Mouse (Mus musculus): ENCODE measurements at regions not wholly inside any gene's neighbourhood (a gene's known extent, or its start where the extent isn't known, plus 50 kb on each side); places are given as distances from the start of the nearest gene placed in this dataset.

GRCm38 (mm10) chr6:13305873-13306272 is 81.1 kb upstream of the Vwde start:
- Histone ChIP-seq H3K4me3 (replicated peaks) (no peak overlapping the region), H3K36me3 (replicated peaks) (no peaks in the 10 kb centered on the region), H3K4me1 (no peaks in the 10 kb centered on the region), H3K4me2 (no peak overlapping the region), H3K27ac (no peak overlapping the region), H3K9ac (no peak overlapping the region), H3K9me3 (no peaks in the 10 kb centered on the region), H3K27me3 (no peaks in the 10 kb centered on the region)
- 86% methylated on average over 5 of the region's 5 CpGs for WGBS
- ATAC-seq (ENCODE audit: low FRiP score): no peak

DNA sequence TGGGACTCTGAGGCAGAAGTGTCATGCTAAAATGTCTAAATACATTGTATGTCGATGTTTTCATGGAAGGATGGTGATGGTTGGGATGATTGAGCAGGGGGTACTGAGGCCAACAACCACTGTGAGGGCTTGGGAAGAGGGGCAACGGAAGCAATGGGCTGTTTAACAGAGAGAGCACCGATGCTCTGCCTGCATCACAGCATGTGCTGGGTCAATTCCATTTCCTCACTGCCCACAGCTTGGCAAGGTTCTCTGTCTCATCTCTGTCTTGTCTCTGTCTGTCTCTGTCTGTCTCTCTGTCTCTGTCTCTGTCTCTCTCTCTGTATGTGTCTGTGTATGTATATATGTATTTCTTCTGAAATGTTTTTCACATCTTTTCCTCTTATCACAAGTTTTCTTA is 73.4 kb upstream of the Vwde start:
- H3K36me3 ChIP-seq (replicated peaks): no peaks in the 10 kb centered on the region

GRCm38 (mm10) chr6:13297110-13297509 is 72.3 kb upstream of the Vwde start:
- no peak for ATAC-seq (ENCODE audit: low FRiP score)
- WGBS: 79% methylated on average over 3 of the region's 3 CpGs

More for the DNA sequence above, 73.4 kb upstream of the Vwde start:
- Histone ChIP-seq H3K4me2 (no peak overlapping the region), H3K9ac (no peak overlapping the region), H3K4me1 (no peaks in the 10 kb centered on the region), H3K4me3 (replicated peaks) (no peak overlapping the region), H3K27me3 (no peaks in the 10 kb centered on the region), H3K9me3 (no peaks in the 10 kb centered on the region), H3K27ac (no peak overlapping the region)
- WGBS: 89% methylated on average over 3 of the region's 3 CpGs
- no peak for ATAC-seq (ENCODE audit: low FRiP score)

DNA sequence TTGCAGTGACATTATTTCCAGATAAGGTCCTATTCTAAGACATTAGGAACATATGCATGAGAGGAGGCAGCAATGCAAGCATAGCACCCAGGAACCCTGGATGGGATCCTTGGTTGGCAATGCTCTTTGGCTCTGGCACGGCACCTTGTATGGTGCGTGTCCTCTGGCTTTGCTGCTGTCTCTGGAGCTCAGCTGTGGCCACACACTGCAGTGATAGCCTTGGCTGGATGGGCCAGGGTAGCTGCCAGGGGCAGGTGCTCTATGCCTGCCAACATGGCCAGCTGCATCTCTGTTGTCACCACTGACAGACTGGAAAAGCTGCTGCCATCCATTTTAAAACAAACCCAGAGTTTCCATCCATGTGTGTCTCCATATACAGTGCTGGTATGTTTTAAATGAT is 71.3 kb upstream of the Vwde start:
- H3K4me1 ChIP-seq: no peaks in the 10 kb centered on the region

More at GRCm38 (mm10) chr6:13297110-13297509, 72.3 kb upstream of the Vwde start:
- Histone ChIP-seq H3K9me3 (no peaks in the 10 kb centered on the region), H3K27ac (no peak overlapping the region), H3K4me1 (no peaks in the 10 kb centered on the region), H3K36me3 (replicated peaks) (no peaks in the 10 kb centered on the region), H3K27me3 (no peaks in the 10 kb centered on the region), H3K9ac (no peak overlapping the region), H3K4me3 (replicated peaks) (no peak overlapping the region), H3K4me2 (no peak overlapping the region)

DNA sequence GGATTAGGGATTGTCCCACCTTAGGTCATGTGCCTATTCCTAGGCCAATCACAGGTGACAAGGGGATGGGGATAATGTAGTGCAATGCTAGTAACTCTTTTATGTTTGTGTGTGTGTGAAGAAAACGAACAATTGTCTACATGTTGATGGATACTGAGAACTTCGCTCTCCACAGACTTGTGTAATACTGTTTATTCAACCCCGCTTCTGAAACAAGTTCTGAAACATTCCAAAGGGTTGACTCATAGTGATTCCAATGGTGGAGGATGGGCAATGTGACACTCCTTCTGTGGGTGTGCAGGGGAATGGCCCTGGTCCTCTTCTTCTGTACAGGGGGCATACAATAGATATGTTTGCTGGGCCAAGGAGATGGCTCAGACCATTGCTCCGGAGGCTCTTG is 69.6 kb upstream of the Vwde start:
- Histone ChIP-seq H3K4me1 (no peaks in the 10 kb centered on the region), H3K27me3 (no peaks in the 10 kb centered on the region), H3K4me2 (no peak overlapping the region), H3K9ac (no peak overlapping the region), H3K36me3 (replicated peaks) (no peaks in the 10 kb centered on the region), H3K9me3 (no peaks in the 10 kb centered on the region), H3K27ac (no peak overlapping the region), H3K4me3 (replicated peaks) (no peak overlapping the region)
- 83% methylated on average over 4 of the region's 4 CpGs for WGBS
- no peak for ATAC-seq (ENCODE audit: low FRiP score)

More for the DNA sequence above, 71.3 kb upstream of the Vwde start:
- Histone ChIP-seq H3K4me3 (replicated peaks) (no peak overlapping the region), H3K27ac (no peak overlapping the region), H3K4me2 (no peak overlapping the region), H3K9ac (no peak overlapping the region), H3K36me3 (replicated peaks) (no peaks in the 10 kb centered on the region), H3K9me3 (no peaks in the 10 kb centered on the region), H3K27me3 (no peaks in the 10 kb centered on the region)
- WGBS: 96% methylated on average over 2 of the region's 2 CpGs
- no peak for ATAC-seq (ENCODE audit: low FRiP score)

- no peak overlapping the region for H3K9ac ChIP-seq
- H3K4me2 ChIP-seq: no peak overlapping the region
- H3K4me3 ChIP-seq (replicated peaks): no peak overlapping the region
- 56% methylated on average over 1 of the region's 1 CpGs for WGBS
- no peaks in the 10 kb centered on the region for H3K9me3 ChIP-seq
- no peak for ATAC-seq (ENCODE audit: low FRiP score)
- H3K4me1 ChIP-seq: no peaks in the 10 kb centered on the region
- no peaks in the 10 kb centered on the region for H3K36me3 ChIP-seq (replicated peaks)
- H3K27ac ChIP-seq: no peak overlapping the region
- H3K27me3 ChIP-seq: no peaks in the 10 kb centered on the region
These were observed 63.7 kb upstream of the Vwde start for GRCm38 (mm10) chr6:13288500-13288899.

DNA sequence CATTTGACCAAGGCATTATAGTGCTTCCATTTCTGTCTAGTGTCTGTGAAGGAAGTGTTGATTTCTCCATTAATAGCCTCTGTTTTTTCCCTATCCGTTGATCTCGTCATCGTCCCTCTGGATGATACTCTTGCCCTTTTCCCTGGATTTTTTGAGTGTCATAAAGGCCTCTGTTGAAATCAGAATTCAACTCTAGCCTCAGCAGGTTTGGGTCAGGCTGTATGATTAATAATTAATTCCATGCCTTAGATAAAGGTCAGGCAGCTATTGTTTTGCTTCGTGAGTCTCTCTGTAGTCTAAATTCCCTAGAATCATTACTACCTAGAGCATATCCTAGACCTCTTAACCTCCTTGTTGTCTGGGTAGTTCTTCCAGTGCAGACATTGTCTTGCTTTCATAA is 63.0 kb upstream of the Vwde start:
- H3K27me3 ChIP-seq: no peaks in the 10 kb centered on the region
- H3K36me3 ChIP-seq (replicated peaks): no peaks in the 10 kb centered on the region
- 85% methylated on average over 4 of the region's 4 CpGs for WGBS
- no peak for ATAC-seq (ENCODE audit: low FRiP score)
- no peaks in the 10 kb centered on the region for H3K4me1 ChIP-seq
- H3K4me2 ChIP-seq: no peak overlapping the region
- no peaks in the 10 kb centered on the region for H3K9me3 ChIP-seq
- H3K9ac ChIP-seq: no peak overlapping the region
- H3K27ac ChIP-seq: no peak overlapping the region
- no peak overlapping the region for H3K4me3 ChIP-seq (replicated peaks)

DNA sequence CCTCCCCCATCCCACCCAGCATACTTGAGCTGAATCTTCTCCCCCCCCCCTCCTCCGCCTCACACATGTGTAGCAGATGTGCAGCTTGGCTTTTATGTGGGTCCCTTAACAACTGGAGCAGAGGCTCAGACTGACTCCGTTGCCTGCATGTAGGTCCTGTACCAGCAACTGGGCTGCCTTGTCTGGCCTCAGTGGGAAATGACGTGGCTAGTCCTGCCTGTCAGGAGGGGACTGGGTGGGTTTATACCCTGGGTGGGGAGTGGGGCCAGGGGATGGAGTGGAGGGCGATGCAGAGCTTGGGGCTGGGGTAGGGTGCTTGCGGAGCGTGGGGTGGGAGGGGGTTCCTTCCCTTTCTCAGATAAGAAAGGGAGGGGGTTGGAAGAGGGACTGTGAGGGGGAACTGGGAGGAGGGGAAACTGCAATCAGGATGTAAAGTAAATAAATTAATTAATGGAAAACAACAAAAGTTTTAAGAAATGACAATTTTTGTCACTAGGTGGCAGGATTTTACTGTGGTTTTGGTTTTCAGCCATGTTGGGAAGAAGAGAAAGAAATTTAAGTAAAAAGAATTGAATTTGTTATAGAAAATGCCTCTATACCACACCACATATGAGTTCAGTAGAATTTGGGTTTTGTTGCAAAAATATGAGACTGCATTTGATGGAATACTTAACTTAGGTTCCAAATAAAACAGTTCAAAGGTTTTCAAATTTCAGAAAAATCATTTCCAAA is 61.9 kb upstream of the Vwde start:
- H3K27ac ChIP-seq: no peak overlapping the region
- peak; percentile 66; the same call in 1 of the 2 replicates for ATAC-seq (ENCODE audit: low FRiP score)
- no peaks in the 10 kb centered on the region for H3K9me3 ChIP-seq
- H3K27me3 ChIP-seq: no peaks in the 10 kb centered on the region
- H3K4me2 ChIP-seq: no peak overlapping the region
- WGBS: 63% methylated on average over 6 of the region's 6 CpGs
- no peaks in the 10 kb centered on the region for H3K4me1 ChIP-seq
- H3K36me3 ChIP-seq (replicated peaks): no peaks in the 10 kb centered on the region
- no peak overlapping the region for H3K9ac ChIP-seq
- H3K4me3 ChIP-seq (replicated peaks): no peak overlapping the region

GRCm38 (mm10) chr6:13280835-13281234 is 56.1 kb upstream of the Vwde start:
- peak; percentile 30; the same call in 1 of the 2 replicates for ATAC-seq (ENCODE audit: low FRiP score)
- no peaks in the 10 kb centered on the region for H3K4me1 ChIP-seq
- H3K4me3 ChIP-seq (replicated peaks): no peak overlapping the region
- 3% methylated on average over 3 of the region's 3 CpGs for WGBS
- H3K4me2 ChIP-seq: no peak overlapping the region
- H3K9me3 ChIP-seq: no peaks in the 10 kb centered on the region
- H3K27me3 ChIP-seq: no peaks in the 10 kb centered on the region
- H3K9ac ChIP-seq: no peak overlapping the region
- no peak overlapping the region for H3K27ac ChIP-seq
- H3K36me3 ChIP-seq (replicated peaks): no peaks in the 10 kb centered on the region
